Mouse (Mus musculus): ENCODE measurements around the gene Sft2d1.
A peak's percentile ranks its signal among the peaks of the same experiment; 100 is the strongest.

Sft2d1 gene

DNA sequence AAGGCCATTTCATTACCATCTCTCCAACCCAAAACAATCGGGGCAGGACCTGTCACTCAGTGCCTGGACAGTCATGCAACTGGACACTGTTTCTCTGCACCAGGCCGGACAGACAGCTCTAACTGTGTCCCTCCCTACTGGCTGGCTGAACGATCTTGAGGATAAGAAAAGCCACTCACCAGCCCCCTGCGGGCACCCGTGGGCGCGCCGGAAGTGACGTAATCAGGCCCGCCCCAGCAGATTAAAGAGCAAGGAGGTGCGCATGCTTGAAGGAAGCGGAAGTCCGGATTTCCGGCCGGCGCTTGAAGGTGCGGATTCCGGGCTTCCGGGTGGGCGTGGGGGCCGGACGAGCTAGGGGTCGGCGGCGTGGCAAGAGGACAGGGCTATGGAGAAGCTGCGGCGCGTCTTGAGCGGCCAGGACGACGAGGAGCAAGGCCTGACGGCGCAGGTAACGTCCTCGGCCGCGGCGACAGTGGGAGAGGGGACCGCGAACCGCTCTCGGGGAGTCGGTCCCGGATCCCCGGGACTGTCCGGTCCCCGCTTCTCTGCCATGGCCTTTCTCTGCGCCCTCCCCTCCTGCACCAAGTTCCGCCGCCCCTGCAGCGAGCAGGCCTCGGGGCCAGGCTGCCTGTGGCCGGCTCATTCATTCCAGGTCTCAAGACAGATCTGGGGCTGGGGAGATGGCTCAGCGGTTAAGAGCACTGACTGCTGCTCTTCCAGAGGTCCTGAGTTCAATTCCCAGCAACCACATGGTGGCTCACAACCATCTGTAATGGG is at the start of gene Sft2d1:
Gene Sft2d1, plus strand, starts transcription at position 265 of the 777 bp plus-strand sequence.
- peak; percentile 97 for DNase-seq (ENCODE audit: low read depth)

DNA sequence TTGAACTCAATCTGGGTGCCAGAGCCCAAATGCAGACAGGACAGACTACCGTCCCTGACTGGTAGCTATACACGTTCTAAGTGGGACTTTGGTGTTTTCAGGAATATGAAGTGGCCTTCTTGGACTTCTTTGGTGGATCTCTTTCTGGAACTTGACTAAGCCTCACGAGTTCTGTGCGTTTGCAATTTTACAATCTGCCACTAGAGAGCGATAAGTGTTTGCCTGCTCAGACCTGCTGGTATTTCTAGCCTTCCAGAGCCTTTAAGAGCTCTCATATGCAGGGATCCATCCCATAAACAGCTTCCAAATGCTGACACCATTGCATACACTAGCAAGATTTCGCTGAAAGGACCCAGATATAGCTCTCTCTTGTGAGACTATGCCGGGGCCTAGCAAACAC is 46.3 kb upstream of the Sft2d1 start:
- peak; percentile 75 for DNase-seq (ENCODE audit: low read depth)

- DNase-seq (ENCODE audit: low read depth): peak; percentile 54
Measured at GRCm38 (mm10) chr17:8272054-8272749, 38.7 kb upstream of the Sft2d1 start.

GRCm38 (mm10) chr17:8272951-8273350 is 38.0 kb upstream of the Sft2d1 start:
- peak; percentile 58 for DNase-seq (ENCODE audit: low read depth)

DNA sequence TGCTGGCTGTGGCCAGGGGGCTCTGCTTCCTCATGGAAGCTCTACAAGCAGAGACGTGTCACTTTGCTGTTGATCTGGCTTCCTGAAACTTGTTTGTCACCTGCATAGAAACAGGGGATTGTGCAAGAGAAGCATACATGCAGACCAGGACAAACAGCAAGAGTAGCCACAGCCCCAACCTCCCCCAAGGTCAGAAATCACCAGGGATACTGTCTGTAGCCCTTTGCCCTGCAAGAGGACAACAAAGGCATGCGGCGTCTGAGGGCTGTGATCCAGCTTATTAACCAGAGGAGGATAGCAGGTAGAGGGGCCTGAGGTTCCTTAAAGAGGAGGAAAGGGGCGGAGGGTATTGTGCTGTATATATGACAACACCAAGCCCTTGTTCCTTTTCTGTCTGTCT is 34.8 kb upstream of the Sft2d1 start:
- DNase-seq (ENCODE audit: low read depth): no peak

- DNase-seq (ENCODE audit: low read depth): no peak
Measured at GRCm38 (mm10) chr17:8276680-8277079, 34.2 kb upstream of the Sft2d1 start.

DNA sequence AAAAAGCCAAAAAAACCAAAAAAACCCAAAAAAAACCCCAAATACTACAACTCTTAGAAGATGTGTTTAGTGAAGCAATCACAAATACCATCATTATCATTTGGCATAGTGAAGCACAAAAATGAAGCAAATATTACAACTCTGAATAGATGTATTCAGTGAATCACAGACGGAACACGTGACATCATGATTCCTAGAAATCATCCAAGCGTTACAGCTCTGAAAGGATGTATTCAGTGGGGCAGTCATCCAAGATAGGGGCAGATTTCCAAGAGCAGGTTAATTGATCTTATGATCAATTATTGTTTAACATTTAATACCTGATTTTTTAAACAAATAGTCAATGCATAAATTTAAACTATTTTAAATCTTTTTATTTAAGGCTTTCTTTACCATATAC is 33.6 kb upstream of the Sft2d1 start:
- no peak for DNase-seq (ENCODE audit: low read depth)

DNA sequence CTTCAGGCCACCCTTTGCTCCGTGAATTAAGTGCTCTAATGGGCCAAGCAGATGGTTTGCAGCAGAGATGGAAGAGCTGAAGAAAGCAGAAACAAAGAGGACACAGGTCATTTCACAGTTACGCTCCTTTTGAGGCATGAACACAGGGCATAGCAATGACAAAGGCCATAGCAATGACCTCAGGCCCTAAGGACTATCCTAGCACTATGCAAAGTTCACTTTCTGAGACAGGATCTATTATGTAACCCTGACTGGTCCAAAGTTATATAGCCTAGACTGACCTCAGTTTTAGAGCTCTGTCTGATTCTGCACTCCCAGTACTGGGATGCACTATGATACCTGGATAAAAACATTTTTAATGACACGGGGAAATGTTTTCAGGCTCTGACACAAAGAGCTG is 32.5 kb upstream of the Sft2d1 start:
- DNase-seq (ENCODE audit: low read depth): no peak

DNA sequence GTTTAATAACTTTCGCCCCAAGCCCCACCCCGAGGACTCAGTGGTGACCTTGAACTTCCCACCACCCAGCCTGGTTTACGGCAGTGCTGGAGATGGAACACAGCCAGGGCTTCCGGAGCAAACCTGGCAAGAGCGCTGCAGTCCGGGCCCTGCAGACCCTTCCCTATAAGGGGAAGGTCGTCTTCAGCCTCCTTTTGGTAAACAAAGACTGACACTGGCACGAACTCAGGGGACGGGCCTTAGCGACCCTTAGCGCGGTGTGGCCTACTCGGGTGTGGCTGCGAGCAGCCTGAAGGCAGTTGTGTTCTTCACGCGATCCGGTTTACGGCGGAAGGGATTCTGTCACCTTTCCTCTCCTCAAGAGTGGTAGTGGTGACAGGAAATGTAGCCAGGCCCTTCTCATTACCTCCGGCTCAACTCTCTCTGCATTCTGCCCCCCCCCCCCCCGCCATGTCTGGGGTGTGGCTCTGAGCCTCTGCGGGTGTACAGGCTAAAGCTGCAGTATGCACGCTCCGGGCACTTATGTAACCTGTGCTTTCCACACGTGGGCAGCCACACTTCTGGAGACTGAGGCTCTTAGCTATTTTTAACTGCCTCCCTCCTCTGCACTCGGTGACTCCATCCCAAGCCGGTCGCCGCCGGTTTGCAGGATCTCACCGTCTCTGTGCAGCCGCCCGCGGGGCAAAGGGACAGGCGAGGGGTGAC is 27.9 kb upstream of the Sft2d1 start, which contains the start of gene Mpc1:
Gene Mpc1, plus strand, starts transcription at position 84 of the 705 bp plus-strand sequence.
- peak; percentile 91 for DNase-seq (ENCODE audit: low read depth)

DNA sequence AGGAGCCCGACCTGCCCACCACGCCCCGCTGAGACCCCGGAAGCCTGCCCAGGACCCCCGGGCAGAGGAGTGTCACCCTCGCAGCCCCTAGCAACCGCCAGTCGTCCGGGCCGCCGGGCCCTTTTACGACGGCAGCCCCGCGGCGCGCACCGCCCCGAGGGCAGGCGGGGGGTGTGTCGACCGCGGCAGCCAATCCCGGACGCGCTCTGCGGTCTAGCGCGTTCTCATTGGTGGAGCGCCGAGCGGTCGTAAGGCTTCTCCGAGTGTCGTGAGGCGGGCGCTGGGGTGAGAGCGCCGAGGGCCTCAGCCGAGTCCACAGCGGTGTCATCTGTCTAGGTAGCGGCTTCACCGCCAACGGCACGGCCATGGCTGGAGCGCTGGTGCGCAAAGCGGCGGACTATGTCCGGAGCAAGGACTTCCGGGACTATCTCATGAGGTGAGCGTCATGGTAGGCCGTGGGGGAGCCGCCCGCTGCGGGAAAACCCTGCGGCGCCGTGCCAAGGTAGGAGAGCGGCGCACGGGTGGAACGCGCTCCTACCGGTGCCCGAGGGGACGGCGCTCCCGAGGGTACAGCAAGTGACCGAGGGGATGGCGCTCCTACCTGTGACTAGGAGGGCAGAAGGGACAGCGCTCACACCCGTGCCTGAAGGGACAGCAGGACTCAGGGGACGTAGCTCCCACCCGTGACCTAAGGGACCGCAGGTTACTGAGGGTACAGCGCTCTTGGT is 27.2 kb upstream of the Sft2d1 start:
- DNase-seq (ENCODE audit: low read depth): peak; percentile 95

DNA sequence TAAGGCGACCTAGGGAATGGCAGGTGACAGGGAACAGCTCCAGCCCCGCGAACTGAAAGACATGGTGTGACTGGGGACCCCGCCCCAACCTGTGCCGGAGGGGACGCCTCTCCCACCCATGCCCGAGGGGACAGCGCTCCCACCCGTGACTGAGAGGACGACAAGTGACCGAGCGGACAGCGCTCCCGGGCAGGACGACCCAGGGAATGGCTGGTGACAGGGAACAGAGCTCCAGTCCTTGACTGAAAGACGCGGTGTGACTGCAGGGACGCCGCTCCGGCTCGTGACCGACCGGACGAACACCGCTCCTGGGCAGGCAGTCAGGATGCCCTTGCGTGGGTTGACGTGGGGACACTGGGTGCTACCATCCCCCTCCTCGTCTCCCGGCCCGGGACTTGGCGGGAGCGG is 26.6 kb upstream of the Sft2d1 start:
- DNase-seq (ENCODE audit: low read depth): no peak

- DNase-seq (ENCODE audit: low read depth): peak; percentile 22
Measured at GRCm38 (mm10) chr17:8285056-8285455, 25.8 kb upstream of the Sft2d1 start.

DNA sequence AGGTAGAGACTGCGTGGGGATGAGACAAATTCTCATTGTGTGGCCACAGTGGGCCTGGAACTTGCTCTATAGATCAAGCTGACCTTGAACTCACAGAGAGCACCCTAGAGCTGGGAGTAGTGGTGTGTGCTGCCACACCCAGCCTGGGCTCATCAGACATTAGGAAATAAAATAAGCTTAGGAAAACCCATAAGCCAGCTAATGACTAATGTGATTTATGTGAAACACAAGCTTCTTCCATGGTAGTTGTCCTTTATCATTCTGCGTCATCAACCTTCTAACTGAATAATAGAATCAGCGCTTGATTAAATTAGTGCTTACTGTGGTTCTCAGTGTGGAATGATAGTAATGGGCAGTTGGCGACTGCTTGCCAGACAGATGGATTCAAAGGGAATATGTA is 23.9 kb upstream of the Sft2d1 start:
- DNase-seq (ENCODE audit: low read depth): no peak

DNA sequence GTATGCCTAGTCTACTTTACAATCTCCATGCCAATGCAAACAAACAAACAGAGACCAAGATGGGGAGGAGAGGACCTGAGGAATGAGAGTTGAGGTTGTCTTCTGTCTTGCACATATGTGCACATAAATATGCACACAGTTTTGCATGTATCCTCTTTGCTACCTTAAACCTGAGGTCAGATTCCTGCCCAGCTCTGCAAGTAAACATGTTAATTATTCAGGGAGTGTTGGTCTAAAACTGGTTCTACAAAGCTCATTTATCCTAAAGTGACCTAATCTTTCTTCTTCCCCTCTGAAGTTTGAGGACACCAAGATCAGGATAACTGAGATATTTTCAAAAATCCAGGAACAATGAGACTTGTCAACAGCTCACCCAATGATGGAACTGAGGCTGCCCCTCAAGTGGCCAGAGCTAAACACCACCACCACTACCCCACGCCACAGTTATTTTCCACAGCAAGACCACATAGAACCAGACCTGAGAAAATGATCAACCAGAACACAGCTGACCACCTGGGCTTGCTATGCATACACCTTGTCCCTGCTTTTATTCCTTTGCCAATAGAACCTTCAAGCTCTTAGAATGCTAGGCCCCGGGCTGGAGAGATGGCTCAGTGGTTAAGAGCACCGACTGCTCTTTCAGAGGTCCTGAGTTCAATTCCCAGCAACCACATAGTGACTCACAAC is 20.8 kb upstream of the Sft2d1 start:
- no peak for DNase-seq (ENCODE audit: low read depth)

DNA sequence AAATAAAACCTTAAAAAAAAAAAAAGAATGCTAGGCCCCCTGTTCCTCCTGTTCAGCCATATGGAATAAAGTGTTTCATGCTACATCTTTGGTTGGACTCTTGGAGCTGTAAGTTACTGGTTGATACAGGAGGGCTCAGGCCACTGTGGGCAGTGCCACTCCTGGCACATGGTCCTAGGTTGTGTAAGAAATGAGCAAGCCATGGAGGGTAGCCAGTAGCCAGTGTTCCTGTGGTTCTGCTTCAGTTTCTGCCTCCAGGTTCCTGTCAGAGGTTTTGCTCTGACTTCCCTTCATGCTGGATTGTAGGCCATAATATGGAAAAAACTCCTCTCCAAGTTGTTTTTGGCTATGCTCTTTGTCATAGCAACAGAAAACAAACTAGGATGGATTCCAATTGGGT is 20.2 kb upstream of the Sft2d1 start:
- peak; percentile 41 for DNase-seq (ENCODE audit: low read depth)

DNA sequence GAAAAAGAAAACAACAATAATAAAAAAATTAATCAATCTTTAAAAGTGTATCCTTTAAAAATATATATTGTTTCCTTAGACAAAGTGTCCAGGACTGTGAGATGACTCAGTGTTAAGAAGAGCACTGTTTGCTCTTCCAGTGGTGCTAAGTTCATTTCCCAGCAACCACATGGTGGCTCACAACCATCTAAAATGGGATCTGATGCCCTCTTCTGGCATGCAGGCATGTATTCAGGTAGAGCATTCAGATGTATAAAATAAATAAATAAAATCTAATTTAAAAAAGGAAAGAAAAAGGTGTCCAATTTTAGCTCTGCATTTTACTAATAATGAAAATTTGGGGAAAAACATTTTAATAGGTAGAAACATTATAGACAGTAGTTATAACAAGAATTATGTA is 15.1 kb upstream of the Sft2d1 start:
- DNase-seq (ENCODE audit: low read depth): peak; percentile 49

- no peak for DNase-seq (ENCODE audit: low read depth)
Measured at GRCm38 (mm10) chr17:8296313-8296844, 14.5 kb upstream of the Sft2d1 start.

- DNase-seq (ENCODE audit: low read depth): no peak
Measured at GRCm38 (mm10) chr17:8297746-8298145, 13.2 kb upstream of the Sft2d1 start.

- no peak for DNase-seq (ENCODE audit: low read depth)
Measured at GRCm38 (mm10) chr17:8298281-8298680, 12.6 kb upstream of the Sft2d1 start.

DNA sequence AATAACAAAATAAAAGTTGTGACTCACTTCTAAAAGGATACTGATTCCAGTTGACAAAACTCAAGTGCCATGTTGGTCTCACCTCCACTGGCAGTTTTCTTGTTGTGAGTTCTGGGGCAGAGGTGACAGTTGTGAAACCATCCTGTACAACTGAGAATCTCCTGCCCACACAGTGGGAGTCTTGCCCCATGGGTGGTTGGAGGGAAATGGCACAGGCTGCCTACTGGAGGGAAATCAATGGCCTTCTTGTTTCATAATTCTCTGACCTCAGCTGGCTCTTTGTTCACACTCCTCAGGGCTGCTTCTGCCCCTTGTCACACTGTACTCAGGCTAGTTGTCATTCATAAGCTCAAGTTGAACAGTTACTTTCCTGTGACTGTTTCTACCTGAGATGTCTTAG is 11.4 kb upstream of the Sft2d1 start:
- DNase-seq (ENCODE audit: low read depth): peak; percentile 61

GRCm38 (mm10) chr17:8301515-8301914 is 9.4 kb upstream of the Sft2d1 start:
- peak; percentile 36 for DNase-seq (ENCODE audit: low read depth)

Data from 416B (cell line).